Mouse (Mus musculus) fibroblast of lung, adult 2 months (primary cell): ENCODE data around the gene Hoxb8.

Experiments
- DNase-seq: peaks from one replicate; pipeline ENCODE4 v3.0.0-alpha.2; 2011; ENCODE audit warnings: low read depth

The Hoxb8 gene

DNA sequence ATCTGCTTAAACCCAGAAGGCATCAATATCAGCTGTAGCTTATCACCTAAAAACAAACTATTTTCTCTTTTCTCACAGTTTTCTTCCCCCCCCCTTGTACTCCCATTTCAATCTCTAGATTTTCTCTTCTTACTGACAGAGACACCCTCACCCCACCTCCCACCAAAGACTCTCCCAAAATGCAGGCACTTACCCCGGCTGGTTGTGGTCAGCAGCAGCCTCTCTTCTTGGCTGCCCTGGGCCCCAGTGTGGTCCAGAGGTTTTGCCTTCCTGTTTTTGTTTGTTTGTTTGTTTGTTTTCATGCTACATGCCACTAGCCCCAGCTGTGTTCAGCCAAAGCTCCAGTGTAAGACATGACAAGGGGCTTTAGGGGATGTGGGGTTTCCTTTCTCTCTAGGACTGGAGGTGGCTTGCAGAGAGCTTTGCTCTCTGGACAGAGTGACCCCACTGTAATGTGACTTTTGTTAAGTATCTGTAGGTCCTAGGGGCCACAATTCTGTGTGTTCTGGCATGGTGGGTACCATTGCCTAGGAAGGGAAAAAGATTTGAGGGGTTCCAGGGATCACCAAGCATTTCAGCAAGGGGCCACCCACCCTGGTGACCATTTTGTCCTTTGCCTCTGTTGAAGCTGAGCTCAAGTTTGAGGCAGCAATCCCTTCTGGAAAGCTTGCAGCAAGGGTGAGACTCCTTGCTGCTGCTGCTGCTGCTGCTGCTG lies 13.5 kb upstream of the Hoxb8 start:
- no peak for DNase-seq

DNA sequence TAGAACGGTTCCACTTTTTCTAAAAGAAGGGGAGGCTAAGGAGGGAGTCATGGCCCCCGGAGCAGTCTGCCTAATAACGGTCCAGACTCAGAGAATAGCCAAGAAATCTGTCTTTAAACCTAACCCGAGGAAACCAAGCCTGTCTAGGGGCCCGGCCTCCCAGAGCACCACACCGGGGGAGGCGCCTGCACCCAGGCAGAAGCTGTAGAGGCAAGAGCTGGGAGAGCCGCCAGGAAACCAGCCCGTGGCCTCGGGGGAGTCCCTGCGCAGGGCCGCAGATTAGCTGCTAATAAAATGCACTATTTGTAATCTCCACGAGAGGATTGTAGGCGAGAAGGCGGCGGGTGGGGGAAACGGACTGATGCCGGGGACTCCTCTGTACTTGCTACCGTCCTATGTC lies 11.8 kb upstream of the Hoxb8 start:
- no peak for DNase-seq

DNA sequence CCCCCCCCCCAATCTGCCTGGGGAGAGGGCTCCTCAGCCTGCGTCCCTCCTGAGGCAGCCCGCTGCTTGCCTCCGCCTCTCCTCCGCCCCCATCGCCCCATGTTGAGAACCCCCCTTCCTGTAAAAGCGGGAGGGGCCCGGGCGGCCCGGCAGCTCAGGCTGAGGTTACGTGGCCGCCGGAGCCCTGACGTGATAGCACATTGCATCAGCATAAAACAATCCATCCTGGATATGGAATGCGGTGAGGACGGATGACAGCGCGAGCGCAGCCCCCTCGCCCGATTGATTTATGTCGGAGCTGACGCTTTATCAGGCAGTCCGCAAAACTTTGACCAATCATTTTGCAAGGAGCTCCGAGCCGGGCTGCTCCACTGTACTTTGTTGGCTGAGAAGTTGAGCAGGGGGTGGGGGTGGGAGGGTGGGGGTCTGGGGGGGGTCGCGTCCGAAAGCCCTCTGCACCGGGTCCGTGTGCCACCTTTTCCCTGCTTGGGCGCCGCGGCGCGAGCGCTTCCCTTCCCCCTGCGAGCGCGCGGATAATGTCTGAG lies 10.6 kb upstream of the Hoxb8 start, which contains the start of gene Hoxb9:
Gene Hoxb9 (plus strand): TSS at position 462 of the 545 bp plus-strand sequence.
- DNase-seq = no peak

DNA sequence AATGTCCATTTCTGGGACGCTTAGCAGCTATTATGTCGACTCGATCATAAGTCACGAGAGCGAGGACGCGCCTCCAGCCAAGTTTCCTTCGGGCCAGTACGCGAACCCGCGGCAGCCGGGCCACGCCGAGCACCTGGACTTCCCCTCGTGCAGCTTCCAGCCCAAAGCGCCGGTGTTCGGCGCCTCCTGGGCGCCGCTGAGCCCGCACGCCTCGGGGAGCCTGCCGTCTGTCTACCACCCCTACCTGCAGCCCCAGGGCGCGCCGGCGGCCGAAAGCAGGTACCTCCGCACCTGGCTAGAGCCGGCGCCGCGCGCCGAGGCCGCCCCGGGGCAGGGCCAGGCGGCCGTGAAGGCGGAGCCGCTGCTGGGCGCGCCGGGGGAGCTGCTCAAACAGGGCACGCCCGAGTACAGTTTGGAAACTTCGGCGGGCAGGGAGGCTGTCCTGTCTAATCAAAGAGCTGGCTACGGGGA lies 10.1 kb upstream of the Hoxb8 start:
- DNase-seq = no peak

DNA sequence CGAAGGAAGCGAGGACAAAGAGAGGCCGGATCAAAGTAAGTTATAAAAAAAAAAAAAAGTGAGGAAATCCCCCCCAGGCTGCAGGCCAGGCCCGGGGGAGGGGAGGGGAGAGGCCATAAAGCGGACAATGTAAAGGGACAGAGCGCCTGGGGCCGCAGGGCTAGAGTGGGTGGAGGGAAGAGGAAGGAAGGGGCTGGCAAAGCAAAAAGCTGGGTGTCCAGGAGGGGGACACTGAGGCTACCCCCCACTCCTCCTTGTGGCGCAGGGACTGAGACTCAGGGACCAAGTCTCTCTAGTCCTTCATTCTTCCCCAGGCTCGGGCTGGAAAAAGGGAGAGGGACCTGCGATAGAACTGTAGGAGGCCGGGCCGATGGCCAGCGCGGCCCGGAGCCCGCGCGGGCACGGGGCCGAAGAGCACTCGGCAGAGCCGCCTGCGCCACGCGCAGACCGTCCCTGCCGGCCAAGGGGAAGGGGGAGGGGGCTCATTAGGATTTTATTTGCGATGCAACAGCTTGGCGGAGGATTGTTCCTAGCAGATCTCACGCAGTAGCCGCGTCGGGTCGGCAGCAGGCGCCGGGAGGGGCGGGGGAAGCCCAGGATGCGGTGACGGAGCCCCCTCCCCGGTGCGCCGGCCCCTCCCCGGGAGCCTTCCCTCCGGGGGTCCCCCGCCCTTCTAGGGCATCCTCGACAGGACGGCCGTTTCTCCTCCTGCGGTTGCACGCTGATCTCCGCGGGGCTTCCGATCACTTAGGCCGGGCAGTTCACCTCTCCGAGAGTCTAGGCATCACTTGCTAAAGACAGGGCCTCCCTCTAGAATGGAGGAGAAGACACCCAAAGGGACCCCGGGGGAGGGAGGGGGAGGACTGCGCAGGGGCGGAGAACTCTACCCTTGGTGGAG lies 9.4 kb upstream of the Hoxb8 start:
- no peak for DNase-seq

DNA sequence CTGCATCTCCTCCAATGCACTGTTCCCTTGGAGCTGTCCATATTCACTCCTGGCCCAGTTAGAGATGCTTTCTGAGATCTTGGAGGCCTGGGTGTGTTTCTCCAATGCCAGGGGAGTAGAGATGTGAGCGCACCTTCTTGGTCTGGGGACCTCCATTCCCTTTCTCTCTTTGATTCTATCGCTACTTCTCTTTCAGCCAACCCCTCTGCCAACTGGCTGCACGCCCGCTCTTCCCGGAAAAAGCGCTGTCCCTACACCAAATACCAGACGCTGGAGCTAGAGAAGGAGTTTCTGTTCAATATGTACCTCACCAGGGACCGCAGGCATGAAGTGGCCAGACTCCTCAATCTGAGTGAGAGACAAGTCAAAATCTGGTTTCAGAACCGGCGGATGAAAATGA lies 7.3 kb upstream of the Hoxb8 start:
- no peak for DNase-seq

DNA sequence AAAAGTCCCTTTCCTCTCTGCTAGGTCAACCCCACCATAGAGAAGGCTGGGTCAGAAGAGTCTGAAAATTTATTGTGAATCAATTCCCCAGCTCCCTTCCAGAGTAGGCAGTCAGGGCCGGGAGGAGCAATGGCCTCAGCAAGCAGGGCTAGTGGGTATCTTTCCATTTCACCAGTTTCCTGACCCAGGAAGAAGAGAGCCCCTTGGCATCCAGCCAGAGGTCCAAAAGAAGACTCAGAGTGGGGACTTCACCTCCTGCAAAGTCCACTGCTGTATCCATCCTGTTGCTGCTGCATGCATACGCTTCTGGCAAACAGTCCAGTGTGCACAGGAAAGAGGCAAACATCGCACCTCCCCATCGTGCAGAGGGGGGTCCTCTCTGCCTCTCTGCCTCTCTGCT lies 5.8 kb upstream of the Hoxb8 start:
- no peak for DNase-seq

DNA sequence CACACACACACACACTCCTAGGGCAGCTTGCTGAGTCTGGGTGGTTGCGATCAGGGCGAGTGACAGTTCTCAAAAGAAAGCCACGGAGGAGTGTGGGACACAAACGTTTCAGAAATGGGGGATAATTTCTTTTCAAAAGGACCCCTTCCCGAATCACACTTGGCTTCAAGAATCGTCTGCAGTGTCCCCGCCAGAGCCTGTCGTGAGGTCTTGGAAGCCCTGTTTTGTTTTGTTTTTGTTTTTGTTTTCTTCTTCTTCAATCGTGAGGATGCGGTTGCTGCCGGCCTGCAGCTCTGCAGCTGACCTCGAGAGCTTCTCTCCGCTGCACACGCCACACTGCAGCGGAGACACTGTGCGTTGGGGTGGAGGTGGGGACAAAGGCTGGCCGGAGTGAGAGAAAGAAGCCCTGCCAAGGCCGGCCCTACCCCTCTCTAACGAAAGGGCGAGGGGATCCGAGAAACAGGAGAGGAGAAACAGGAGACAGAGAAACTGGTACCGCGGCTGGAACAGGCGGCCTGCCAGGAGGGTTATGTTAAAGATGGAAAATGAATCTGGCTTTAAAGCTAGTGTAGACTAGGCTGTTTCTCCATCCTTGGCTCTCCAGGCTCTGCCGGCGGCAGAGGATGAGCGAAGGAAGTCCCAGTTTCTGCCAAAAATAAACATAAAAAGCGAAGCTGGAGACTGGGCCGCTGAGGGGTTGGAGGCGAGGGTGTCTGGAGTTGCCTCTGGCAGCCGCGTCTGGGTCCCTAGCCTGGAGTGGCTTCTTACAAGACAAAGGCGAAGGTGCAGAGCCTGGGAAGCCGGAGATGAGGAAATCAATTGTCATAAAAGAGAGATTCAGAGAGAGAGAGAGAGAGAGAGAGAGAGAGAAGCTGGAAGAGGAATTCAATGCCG lies 4.3 kb upstream of the Hoxb8 start:
- no peak for DNase-seq

DNA sequence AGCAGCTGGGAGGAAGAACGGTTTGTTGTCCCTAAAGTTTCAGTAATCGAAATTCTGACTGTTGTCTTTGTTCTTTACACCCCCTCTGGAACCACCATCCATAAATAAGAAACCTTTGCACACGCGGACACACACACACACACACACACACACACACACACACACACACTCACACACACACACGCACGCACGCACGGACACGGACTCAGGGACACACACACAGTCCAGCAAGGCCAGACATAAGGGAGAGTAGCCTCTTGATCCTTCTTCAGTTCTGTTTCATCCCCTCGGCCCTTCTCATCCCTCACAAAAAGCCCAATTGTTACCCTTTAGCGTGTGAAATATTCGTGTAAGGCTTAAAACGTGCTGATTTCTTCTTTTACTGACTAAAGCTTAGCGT lies 3.4 kb upstream of the Hoxb8 start:
- no peak for DNase-seq

DNA sequence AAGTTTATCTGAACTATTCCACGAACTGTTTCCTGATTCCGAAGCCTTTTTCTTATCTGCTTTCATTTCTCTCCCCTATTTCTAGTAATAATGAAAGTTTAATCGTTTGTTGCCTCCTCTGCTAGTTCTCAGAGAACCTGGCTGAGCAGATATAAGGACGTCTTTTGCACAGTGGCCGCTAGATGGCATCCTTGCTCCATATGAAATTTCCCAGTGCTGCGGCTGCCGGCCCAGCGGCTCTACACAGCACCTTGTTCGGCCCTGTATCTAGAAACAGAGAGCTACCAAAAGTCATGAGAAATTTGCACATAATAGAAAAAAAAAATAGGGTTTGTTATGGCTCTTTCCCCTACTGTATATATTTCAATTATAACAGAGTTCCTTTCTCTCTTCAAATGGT lies 2.9 kb upstream of the Hoxb8 start:
- peak; percentile 58 for DNase-seq

DNA sequence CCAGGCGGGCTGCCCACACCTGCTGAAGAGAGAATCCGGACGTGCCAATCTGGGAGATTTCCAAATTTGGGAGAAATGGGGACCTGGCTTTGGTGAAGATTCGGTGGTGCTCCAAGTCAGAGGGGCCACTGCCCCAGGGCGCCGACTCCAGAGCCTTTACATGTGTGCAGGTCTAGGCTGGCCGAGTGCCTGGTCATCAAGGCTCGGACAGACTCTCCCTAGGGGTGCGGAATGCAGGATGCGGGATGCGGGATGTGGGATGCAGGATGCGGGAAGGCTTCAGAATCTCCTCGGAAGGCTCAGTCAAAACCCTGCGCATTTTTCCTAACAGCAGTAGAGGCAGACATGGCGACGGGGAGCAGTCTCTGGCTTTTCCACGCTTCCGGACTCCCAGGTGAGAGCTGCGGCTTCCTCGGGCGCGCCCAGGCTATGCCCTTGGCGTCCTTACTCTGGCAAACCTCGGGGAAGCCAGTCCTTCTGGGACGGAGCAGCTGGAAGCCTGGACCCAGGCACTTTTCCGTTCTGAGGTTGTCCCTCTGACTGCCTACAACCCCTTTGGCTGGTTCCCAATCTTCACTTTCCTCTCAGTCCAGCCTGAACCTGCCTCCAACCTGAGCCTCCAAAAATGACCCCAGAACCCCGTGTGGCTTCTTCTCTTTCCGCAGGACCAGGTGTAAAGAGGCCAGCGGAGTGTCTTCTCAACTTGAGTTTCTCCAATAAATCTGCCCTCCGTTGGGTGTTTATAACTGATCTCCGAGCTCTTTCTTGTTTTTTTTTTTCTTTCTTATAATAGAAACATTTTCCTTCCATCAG lies 2.1 kb upstream of the Hoxb8 start:
- no peak for DNase-seq

DNA sequence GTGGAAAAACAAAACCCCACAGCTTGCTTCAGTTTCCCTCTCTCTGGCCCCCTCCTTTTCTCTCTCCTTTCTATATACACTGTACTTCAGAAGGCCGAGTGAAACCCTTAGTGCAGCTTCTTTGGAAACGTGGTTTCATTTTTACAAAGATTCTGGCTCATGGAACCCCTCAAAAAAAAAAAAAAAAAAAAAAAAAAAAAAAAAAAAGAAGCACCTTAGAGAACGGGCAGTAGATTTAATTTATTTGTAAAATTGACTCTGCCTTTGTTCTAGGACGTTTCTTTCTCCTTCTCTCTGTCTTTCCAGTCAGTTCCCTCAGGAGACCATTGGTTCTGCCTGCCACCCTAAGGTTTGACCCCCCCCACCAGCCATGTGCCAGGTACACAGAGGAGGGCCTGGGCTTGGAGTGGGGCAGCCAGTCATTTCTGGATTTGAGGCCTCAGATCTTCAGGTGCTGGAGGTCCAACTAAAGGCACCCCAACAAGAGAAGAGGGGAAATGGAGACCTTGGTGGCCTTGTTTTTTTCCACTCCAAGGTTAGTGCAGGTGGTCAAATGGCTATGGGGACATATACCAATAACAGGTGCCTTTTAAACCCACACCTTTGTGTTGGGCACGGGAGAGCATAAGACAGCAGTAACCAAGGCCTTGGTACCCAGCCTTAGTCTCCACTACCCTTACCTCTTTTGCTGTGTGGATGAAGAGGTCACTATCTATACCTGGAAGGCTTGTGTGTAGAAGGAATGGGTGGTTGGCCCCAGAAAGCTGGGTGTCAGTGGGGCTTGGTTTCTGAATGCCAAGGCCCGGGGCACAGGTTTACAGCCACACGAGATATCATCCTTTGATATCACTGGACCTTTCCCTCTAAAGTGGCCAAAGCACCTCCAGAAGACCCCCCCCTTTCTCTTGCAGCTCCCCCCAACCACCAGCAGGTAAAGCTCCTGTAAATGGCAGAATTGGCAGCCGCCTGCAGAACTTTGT lies 1.0 kb upstream of the Hoxb8 start:
- DNase-seq = no peak

DNA sequence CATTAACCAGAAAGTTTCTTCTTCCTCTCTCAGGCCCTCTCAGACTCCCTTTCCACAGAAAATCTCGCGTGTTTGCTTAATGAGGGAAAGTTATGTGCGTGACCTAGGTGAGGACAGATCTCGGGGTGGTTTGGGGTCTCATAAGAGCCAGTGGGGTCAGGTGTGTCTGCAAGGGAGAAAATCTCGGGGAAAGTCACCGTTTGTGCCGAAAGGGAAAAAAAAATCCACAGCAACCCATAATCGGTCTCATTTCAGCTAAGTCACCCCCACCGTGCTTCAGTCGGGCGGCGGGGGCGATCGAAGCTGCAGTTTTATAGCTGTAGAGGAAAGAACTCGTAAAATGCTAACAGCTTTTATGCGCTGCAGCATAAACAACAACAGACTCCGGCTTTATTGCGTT lies 309 bp upstream of the Hoxb8 start:
- DNase-seq = no peak

DNA sequence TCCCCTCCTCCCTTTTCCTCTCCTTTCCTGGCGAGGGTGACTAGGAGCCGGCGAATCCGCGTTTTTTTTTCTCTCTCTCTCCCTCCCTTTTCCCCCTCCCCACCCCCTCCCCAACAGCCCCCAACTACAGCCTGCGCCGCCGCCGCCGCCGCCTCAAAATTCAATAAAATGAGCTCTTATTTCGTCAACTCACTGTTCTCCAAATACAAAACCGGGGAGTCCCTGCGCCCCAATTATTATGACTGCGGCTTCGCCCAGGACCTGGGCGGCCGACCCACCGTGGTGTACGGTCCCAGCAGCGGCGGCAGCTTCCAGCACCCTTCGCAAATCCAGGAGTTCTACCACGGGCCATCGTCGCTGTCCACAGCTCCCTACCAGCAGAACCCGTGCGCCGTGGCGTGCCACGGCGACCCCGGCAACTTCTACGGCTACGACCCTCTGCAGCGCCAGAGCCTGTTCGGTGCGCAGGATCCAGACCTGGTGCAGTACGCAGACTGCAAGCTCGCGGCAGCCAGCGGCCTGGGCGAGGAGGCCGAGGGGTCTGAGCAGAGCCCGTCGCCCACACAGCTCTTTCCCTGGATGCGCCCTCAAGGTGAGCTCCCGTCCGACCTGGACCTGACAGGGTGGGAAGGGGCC lies 1.2 kb downstream of the Hoxb8 start:
- DNase-seq = no peak

DNA sequence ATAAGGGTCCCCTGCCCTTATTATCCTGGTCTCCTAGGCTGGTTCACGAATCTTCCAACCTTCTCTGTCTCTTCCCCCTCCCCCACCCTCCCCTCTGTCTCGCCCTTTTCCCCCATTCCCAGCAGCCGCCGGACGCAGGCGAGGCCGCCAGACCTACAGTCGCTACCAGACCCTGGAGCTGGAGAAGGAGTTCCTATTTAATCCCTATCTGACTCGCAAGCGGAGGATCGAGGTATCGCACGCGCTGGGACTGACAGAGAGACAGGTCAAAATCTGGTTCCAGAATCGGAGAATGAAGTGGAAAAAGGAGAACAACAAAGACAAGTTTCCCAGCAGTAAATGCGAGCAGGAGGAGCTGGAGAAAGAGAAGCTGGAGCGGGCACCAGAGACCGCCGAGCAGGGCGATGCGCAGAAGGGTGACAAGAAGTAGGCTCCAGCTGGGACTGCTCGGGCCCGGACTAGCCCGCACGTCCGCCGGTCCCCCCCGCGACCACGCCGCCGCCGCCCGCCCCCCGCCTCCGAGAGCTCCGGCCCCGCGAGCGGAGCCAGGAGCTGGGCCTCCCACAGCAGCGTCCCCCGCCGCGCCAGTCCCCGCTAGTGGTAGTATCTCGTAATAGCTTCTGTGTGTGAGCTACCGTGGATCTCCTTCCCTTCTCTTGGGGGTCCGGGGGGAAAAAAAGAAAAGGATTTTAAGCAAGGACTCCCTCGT lies 2.5 kb downstream of the Hoxb8 start:
- DNase-seq = no peak

DNA sequence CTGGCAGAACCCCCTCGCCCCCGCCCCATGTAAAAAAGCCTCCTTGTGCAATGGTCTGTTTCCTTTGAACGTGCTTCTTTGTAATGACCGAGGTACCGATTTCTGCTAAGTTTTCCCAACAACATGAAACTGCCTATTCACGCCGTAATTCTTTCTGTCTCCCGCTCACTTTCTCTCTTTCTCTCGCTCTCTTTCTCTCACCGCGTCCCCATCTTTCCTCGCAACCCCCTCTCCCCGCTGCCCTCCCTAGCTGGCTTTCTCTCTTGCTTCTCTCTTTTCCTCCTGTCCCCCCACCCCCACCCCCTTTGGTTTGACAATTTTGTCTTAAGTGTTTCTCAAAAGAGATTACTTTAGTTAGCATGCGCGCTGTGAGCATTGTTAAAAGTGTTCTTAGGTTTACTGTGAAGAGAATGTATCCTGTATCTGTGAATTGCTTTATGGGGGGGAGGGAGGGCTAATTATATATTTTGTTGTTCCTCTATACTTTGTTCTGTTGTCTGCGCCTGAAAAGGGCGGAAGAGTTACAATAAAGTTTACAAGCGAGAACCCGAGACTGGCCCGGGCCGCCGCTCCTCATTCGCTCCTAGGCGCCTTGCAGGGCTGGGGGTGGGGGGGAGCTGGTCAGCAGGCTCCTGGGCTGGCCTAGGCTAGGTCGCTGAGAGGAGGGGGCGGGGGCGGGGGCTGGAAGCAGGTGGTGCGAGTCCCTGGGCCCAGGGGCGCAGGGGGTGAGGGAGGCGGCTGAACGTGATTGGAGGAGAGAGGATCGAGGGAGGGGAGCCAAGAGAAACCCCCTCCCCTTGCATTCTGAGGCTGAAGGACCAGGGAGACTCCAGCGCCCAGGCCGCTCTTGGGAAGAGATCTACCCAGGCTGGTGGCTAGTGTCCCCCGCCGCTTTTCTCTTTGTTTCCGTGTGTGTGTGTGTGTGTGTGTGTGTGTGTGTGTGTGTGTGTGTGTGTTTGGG lies 3.3 kb downstream of the Hoxb8 start:
- DNase-seq = no peak
